Mouse (Mus musculus) cerebellum, postnatal 25 days (tissue): ENCODE measurements at regions not wholly inside any gene's neighbourhood (a gene's known extent, or its start where the extent isn't known, plus 50 kb on each side); places are given as distances from the start of the nearest gene placed in this dataset.

Experiments used
- DNase-seq, 2 experiments: peaks; one replicate each; pipeline ENCODE4 v3.0.0; 2021; ENCODE audit warnings: mixed read lengths in 2 of 2

- no peak for DNase-seq
Observed at GRCm38 (mm10) chr3:67661529-67661928, 79.0 kb downstream of the Mfsd1 start.

DNA sequence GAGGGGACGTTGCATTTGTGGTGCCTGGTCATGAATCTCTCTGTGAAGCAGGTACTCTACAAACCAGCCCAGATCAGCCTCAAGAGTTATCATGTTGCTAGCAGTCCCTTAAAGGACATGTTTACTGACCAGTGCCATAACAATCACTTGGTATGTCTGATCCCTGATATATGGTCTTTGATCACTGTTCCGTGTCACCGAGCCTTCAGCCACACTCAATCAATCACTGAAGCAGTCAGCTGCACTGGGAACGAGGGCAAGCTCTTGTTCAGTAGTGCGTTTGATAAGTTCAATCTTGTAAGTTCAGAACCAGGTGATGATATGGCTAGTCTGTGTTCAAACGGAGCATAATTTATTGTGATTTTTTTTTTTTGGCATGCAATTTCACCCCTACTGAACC lies 126.8 kb downstream of the Mfsd1 start:
- DNase-seq = no peak

DNA sequence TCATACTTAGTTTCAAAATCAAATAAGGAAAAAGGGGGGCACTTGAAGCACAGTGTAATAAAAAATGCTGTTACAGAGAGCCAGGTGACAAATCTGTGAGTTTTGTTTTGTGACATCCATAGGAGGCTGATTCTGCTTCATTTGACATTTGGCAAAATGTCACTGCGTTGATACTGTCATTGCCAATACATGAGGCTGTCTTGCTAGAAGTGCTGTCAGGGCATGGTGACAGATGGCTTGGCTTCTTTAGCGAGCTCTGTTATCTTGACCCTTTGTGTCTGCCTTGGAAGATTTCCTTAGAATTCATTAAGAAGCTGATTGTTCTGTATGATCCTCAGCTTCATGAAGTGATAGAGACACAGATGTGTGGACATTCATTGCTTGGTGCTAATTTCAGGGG lies 129.2 kb downstream of the Mfsd1 start:
- DNase-seq = peak; percentile 50 to 63

GRCm38 (mm10) chr3:67731921-67732320 lies 149.4 kb downstream of the Mfsd1 start:
- DNase-seq = no peak

DNA sequence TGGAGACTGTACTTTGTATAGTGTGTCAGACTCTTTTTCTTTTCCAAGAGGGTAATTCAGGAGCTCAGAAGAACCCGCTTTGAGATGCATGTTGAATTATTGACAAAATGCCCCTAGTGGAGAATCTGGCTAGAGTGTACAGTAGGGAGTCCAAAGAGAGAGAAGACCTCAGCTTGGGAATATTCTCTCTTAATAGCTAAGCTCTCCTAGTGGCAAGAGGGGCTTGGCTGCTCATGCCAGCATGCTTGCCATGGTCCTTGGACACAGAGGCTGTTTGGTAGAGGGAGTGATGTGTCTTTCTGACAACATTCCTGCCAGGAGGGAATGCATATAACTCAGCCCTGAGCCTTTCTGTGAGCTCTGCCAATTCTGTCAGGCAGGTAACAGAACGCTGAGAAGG lies 150.3 kb downstream of the Mfsd1 start:
- DNase-seq = no peak

GRCm38 (mm10) chr3:67754256-67754655 lies 137.8 kb upstream of the Iqcj start:
- DNase-seq = no peak

DNA sequence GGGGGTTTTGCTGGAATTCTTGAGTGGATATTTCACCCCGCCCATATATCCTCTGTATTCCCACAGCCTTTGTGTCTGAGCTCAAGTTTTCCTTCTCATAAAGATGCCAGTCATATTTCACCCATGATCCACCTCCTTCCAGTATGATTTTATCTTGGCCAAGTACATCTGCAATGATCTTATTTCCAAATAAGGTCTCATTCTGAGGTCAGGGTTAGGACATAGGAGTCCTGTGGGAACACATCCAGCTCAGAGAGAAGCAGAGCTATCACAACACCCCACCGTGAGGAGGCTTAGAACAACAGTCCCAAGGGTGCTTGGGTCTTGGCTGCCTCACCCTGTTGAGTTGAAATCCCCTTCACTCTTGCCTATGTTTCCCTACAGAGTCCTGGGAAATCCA lies 123.4 kb upstream of the Iqcj start:
- no peak for DNase-seq

- no peak for DNase-seq
Observed at GRCm38 (mm10) chr3:67773403-67773802, 118.6 kb upstream of the Iqcj start.

DNA sequence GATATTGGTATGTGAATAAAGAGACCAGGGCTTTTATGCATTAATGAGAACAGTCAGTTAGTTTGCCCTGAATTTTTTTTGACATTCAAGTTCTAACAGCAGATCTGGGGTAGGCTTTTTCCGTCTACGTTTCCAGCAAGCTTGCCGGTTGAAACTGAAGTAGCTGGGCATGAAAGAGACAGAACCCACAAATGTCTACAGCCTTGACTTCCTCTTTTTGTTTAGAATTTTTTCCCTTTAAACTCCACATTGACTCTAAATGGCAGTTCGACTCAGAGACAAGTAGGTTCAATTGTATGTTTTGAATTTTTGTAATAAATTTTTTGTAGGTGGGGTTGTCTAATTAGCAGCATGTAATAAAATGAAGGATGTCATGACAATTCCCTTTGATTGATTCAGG lies 109.8 kb upstream of the Iqcj start:
- no peak for DNase-seq

GRCm38 (mm10) chr3:67806847-67807601 lies 85.0 kb upstream of the Iqcj start:
- DNase-seq = no peak

GRCm38 (mm10) chr3:67828156-67828555 lies 63.9 kb upstream of the Iqcj start:
- DNase-seq = no peak

GRCm38 (mm10) chr3:67833041-67833663 lies 58.9 kb upstream of the Iqcj start:
- peak; percentile 20 to 35 for DNase-seq
